Mouse (Mus musculus) right cerebral cortex, postnatal 36 days (tissue): ENCODE results near the gene Tekt5.

Experiments
- DNase-seq, 2 experiments: peaks; one replicate each; pipeline ENCODE4 v3.0.0; 2022; ENCODE audit warnings: low spot score in 2 of 2, mixed read lengths in 1 of 2

Tekt5 gene

GRCm38 (mm10) chr16:10336454-10337421 is 58.6 kb downstream of the Tekt5 start:
- DNase-seq = no peak

GRCm38 (mm10) chr16:10335953-10336352 is 59.3 kb downstream of the Tekt5 start:
- no peak for DNase-seq

- no peak for DNase-seq
These were observed 62.6 kb downstream of the Tekt5 start for GRCm38 (mm10) chr16:10332732-10333131.

DNA sequence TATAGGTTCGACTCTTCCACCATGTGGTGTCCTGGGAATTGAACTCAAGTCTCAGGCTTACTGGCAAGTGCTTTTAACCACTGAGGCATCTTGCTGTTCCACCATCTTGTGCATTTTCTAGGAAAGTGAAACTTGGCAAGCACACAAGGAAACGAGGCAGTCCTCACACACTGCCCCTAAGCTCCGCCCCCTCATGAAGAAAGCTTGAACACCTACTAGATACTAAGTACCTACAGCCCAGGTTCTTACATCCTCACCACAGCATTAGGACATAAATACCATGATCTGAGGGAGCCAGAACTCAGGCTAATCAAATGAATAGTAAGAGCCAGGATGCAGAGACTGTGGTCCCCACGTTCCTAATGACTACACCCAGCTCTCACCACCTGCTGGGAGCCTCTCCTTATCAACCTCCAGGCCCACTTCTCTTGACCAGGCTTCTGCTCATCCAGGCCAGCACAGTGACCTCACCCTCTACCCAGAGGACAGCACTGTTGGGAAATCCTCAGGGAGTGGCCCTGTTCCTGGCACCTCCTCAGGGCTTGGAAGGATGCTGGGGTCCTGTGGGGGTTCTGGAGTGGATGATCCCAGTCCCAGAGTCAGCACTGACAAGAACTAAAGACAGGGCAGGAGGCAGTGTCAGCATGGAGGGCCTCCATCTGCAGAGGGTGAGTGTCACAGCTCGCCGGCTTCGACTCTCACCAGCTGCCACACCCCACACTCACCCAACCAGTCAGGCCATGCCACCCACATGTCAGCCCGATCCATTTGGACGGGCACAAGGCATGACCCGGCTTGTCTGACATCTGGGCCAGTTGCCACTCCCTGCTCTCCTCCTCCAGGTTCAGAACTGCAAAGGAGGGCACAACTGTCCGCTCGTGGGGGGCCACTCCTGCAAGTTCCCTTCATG is 64.4 kb downstream of the Tekt5 start:
- no peak for DNase-seq

GRCm38 (mm10) chr16:10327563-10328333 is 67.5 kb downstream of the Tekt5 start:
- no peak for DNase-seq

DNA sequence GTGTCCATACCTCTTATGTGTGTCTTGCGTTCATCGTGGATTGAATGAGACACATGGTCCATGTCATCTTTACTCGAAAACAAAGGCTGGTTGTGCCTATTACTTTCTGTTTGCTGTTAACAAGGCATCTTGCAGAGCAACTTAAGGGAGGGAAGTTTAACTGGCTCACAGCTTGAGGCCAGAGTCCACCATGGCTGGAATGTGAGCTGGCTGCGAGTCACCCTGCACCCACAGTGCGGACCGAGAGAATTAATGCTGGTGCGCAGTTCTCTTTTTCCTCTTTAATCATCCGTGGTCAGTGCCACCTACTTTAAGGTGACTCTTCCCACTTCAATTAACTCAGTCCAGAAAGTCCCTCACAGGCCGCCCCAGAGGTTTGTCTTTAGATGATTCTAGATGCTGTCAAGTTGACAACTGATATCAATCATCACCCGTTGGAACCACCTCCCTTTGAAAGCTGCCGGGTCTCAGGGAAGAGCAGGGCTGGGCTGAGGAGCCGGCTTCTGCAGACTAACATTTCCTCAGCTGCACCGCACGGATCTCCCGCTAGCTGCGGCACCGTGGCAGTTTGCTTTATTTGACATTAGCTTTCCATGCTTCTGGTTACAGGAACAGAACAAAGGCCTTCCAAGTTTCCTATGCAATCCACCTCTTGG is 75.2 kb downstream of the Tekt5 start:
- DNase-seq = no peak

GRCm38 (mm10) chr16:10317197-10317544 is 78.1 kb downstream of the Tekt5 start:
- no peak for DNase-seq

DNA sequence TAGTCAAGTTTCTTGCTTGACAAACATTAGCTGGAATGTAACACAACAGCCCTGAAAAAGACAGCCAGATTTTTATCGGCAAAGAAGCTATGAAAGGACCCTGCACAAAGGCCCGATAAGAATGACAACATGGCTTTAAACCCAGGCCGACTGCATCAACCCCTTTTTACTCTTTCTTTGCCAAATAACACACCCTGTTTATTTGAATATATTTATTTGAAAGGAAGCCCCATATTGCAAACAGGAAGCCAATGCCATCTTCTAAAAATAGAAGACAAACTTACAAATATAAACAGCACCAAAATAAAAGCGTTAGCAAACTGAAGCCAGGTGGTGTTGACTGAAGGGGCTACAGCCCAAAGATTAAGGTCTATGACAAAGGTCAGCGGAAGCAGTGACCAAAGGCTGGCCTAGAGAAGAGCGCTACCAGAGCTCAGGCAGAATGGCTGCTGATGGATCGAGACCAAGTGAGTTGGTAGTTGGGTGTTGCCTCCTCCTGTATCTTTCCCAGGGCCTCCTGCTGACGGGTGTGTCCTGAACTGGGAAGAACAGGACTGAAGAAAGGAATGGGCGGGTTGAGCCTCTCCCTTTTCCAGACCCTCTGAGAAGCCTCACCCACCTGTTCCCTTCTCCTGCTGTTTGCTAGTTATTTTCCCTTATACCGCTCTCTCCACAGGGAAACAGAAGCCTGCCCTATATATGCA is 78.6 kb downstream of the Tekt5 start:
- DNase-seq = no peak

DNA sequence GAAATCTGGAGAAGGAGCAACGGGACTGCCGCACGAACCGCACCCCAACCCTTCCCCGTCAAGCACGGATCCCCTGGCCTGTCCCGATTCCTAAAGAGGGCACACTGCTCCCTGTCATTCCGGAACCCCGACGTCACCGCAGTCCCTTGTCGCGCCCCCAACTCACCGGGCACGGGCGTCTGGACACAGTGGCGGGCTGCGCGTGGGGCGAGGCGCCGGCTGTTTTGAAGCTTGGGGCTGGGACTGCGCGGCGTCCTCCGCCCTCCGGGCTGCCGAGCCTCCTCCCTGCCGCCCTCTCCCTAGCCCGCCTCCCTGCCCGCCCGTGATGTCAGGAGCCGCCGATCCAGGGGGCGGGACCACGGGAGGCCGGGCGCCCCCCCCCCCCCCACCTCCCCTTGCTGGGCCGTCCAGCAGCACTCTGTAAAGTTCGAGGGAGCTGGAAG is 81.6 kb downstream of the Tekt5 start, which contains the start of gene Emp2:
Gene Emp2 (minus strand): TSS at position 323 of the 443 bp plus-strand sequence.
- no peak for DNase-seq

GRCm38 (mm10) chr16:10313226-10313625 is 82.1 kb downstream of the Tekt5 start:
- DNase-seq = no peak

DNA sequence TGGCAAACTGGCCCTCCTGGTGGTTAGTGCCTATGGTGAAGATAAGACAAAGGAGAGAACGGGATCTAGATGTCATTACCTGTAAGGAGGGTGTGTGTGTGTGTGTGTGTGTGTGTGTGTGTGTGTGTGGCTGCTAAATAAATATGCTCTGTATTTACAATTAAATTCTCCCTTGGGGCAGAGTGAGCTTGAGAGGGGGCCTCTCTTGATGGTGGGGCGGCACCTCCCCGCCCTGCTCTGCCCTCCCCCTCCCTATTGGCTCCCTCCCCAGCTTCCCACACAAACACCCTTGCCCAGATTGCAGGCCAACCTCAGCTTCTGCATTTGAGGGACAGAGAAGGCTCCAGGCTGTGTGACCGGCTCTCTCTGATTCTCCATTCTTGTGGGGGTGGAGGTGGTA is 83.3 kb downstream of the Tekt5 start:
- no peak for DNase-seq

DNA sequence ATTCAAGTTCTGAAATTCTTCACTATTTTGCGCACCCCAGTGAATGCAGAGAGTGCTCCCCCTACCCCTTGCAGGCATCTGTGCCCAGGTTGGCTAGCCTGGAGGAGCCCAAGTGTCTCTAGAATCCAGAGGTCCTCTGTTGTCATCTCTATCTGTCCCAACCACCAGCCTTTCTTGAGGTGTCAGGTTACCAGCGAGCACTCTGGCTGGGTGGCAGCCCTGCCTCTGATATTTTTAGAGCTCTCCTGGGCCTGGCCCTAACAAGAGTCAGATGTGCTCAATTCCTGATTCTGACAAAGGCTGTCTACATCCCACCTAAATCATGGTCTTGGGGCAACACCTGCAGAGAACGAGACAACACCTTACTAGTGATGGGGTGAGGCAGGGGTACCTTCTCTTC is 84.2 kb downstream of the Tekt5 start:
- DNase-seq = no peak

DNA sequence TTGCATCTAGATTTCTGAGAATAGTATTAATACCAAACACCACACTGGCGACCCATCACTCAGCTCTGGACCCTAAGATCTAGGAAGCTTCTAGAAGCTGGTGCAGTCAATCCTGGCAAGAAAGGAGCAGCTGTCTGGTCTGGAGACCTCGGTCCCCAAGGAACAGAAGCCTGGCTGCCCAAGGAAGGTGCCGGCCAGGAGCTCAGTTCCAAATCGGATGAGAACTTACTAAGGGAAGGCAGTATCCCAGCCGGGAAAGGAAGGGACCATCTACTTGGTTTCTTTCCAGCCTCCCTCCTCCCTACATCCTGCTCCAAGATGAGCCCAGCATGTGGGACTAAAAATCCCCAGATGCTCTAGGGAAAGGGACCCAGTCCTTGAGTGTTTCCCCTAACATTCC is 84.8 kb downstream of the Tekt5 start:
- no peak for DNase-seq
